Mouse (Mus musculus): ENCODE data around the gene Serpinf2.
"Not testable (repeated sequence)": the region's sequence is repeated elsewhere in the genome, so short reads cannot be mapped to it uniquely, and the experiment has no call there.

The Serpinf2 gene

GRCm38 (mm10) chr11:75424459-75424858, 14.9 kb downstream of the Serpinf2 start:
- no peak for DNase-seq

DNA sequence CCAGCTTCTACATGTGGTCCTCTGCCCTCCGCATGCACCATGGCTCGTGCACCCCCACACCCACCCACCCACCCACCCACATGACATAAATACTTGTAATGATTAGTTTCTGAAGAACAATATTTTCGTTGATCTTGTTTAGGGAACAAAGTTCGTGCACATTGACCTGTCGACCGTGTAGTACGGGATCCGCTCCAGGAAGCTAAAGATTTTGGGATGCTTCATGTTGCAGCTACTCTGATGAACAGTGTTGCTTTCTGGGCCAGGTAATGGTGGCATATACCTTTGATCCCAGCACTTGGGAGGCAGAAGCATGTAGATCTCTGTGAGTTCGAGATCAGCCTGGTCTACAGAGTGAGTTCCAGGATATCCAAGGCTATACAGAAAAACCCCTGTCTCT, 15.4 kb downstream of the Serpinf2 start:
- no peak for DNase-seq

DNA sequence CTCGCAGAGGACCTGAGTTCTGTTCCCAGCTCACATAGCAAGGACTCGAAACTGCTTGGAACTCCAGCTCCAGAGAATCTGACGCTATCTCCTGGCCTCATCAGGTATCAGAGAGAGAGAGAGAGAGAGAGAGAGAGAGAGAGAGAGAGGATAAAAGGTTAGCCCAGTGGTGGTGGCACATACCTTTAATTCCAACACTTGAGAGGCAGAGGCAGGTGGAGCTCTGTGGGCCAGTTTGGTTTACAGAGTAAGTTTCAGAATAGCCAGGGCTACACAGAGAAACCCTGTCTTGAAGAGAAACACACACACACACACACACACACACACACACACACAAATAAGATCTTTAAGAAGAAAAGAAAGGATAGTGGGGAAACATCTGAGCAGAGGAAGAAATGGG, 16.3 kb downstream of the Serpinf2 start:
- DNase-seq: no peak

- no peak for DNase-seq
These were observed 17.2 kb downstream of the Serpinf2 start, which contains the start of gene Serpinf1 for GRCm38 (mm10) chr11:75422013-75422792. Serpinf1 (minus strand) TSS chr11:75422701.

GRCm38 (mm10) chr11:75421375-75422012, 17.9 kb downstream of the Serpinf2 start:
- DNase-seq: no peak

- DNase-seq: no peak
These were observed 18.5 kb downstream of the Serpinf2 start for GRCm38 (mm10) chr11:75420810-75421374.

DNA sequence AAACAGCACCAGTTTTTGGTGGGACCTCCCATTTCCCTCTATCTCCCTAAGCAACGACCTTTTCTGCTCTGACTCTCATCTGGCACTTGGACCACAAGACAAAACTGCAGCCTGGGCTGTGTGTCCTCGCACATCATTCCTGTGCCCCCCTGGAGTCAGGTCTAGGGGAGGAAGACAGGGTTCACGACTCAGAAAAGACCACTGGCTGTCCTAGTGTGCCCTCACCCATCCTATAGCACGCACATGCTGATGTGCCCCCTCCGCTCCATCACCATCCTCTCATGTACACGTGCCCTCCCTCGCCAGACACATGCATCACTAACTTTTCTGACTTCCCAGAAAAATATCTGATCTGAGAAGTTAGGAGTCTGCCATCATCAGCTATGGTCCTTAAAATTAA, 19.4 kb downstream of the Serpinf2 start:
- no peak for DNase-seq

GRCm38 (mm10) chr11:75415994-75416393, 23.4 kb downstream of the Serpinf2 start:
- DNase-seq: no peak

DNA sequence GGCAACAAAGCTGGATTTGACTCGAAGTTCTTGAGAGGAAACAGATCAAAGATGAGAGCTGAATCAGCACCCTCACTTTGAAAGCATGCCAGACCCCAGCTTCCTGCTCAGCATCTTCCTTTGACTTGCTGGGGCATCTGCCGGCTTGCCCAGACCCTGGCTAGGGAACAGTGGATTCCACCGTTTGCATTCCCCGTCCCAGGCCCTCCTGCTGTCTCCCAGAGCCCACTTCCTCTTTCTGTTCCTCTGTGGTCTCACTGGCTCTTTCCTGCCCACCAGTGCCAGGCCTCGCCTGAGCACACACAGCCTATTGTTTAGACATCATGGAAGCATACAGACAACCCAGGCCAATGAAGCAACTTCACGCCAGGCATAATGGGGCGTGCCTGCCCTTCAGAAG, 24.3 kb downstream of the Serpinf2 start:
- DNase-seq: no peak

DNA sequence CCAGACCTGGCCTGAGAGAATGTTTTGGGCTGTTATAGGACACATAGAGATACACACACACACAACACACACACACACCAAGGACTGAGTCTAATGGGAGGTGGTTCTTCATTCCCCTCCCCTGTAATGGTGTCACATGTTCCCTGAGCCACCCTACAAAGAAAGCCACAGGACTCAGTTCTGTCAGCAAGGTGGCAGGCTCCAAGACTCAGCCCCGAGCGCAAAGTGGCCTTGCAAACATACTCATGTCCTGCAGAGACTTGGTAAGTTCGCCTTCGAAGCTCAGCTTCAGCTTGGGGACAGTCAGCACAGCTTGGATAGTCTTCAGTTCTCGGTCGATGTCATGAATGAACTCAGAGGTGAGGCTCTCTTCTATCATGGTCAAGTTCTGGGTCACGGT, 28.8 kb downstream of the Serpinf2 start:
- no peak for DNase-seq

DNA sequence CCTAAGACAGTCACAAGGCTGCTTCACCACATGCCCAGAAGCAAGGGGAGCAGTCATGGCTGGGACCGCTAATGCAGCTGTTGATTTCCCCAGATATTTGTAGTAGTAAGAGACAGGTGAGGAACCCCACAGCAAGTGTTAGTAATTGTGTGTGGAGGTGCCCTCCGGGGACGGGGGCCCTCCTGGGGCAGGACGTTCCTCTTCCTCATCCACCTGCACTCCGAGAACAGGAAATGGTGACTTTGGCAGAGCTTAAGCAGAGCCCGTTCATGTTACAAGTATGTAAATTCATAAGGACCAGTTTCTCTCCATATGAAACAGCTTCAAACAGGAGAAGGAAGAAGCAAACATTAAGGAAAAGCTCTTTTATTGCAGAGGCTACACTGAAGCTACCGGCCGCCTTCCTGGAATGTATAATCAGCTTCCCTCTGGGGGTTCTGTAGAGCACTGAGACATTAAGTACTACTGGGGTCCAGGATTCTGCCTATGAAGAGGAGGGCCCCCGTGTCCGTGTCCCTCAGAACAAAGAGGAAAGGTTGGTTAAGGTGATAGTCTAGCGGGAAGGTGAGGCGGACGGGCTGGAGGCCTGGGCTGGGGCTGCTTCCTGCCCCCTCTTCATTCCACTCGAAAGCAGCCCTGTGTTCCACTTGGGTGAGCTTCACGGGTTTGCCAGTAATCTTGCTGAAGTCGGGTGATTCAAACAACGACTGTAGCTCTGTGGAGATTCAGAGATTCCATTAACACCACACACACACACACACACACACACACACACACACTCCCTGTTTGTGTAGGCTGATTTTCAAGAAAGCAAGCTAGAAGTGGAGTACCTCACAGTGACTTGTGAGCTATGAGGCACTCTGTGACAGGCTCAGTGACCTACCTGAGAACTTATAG, 29.5 kb downstream of the Serpinf2 start:
- DNase-seq: no peak

DNA sequence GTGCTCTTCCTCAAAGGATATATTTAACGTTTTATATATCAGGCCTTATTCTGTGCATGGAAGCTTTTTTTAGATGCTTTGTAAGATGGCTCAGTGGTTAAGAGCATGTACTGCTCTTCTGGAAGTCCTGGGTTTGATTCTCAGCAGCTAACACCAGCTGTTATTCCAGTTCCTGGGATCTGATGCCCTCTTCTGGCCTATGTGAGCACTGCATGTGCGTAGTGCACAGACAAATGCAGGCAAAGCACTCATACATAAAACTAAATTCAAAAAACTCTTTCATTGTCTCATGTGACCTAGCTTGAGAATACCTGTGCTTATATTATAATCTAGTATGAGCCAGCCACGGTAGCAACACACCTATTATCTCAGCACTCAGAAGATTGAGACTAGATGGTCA, 32.5 kb downstream of the Serpinf2 start:
- DNase-seq: no peak

- no peak for DNase-seq
These were observed 33.3 kb downstream of the Serpinf2 start for GRCm38 (mm10) chr11:75406104-75406503.

DNA sequence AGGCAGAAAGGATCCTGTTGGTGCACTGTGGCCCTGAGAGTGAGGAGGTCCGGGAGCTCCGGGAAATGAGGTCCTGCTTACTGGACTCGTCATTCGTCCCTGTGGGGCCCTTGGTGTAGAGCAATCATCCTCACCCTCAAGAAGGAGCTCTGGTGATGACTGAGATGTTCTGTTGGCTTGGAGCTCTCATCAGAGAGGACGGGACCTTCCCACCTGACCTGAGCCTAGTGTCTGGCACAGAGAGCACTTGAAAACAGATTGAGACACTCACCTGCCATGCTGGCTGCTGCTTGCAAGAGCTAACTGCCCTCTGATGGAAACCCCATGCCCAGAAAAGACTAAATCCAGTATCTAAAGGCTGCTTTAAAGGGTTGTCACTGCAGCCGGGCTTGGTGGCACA, 34.6 kb downstream of the Serpinf2 start:
- DNase-seq: peak; percentile 37

- DNase-seq: no peak
These were observed 35.9 kb downstream of the Serpinf2 start for GRCm38 (mm10) chr11:75403301-75404052.

DNA sequence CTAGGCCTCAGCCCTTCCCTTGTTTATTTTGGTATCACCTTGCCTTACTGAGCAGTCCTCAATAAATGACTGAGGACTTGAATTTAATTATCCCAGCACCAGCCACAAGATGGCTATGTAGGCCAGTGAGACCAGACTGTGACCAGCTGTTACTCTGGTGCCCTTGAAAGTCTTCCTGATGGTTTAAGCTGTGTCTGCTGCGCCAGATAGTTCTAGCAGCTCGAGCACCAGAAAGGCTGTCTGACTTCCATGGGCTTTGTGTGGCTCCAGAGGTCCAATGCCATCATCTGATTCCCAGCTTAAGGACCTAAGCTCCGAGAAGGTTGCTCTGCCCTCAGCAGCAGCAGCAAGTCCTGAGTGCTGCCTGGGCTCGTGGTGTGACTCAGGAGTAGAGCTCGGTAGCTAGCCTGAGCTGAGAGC, 37.1 kb downstream of the Serpinf2 start:
- peak; percentile 25 for DNase-seq

DNA sequence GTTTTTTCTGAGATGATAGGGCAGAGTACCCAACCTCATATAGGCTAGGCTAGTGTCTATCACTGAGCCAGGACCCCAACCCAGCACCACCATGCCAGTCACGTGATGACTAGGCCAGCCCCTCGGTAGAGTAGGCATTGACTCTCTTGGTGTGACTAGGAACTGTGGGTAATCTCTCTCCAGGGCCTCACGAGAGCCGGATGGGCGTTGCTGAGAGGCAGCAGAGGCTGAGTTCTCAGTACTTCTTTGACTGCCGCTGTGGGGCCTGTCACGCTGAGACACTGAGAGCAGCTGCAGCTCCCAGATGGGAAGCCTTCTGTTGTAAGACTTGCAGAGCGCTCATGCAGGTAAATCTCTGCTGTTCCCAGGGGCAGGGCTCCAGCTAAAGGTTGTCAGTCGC, 39.3 kb downstream of the Serpinf2 start:
- peak; percentile 43 for DNase-seq

DNA sequence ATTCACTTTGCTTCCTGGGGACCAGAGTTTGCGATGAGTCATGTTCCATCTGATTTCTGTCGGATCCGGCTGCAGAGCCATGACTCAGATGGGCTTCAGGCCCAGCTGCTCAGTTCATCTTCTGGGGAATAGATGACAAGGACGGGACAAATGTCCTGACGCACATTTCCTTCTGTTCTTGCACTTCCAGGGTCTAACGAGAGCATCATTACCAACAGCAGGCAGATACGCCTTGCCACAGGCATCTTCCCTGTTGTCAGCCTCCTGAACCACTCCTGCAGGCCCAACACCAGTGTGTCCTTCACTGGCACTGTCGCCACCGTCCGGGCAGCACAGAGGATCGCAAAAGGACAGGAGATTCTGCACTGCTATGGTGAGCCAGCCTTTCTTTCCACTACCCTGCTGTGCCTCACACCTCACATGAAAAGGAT, 40.0 kb downstream of the Serpinf2 start:
- DNase-seq: peak; percentile 52

DNA sequence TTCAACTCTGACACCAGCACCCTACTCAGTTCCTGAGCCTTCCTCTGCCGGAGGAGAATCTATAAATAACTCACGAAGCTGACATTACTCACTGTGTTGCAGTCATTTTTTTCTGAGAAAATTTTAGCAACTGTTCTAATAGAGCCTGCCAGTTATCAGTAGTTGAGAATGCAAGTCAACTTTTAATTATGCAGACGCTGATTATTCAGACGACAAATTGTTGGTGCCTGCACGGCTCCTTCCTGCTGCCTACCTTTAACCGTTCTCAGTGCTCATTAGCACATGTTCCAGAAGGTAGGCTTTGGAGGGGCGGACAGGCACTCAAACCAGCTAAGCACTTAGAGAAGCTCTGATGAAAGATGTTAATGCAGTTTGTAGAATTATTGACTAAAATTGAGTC, 41.9 kb downstream of the Serpinf2 start:
- DNase-seq: no peak

DNA sequence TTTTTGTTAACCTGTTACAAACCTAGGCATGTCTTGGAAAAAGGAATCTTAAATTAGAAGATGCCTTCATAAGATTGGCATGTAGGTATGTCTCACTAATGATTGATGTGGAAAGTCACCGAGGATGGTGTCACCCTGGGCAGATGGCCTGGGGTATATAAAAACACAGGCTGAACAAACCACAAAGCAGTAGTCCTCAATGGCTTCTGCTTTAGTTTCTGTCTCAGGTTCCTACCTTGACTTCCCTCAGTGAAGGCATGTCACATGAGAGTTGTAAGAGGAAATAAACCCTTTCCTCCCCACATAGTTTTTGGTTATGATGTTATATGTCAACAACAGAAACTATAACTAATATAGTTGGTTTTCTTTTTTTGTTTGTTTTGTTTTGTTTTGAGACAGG, 43.8 kb downstream of the Serpinf2 start:
- no peak for DNase-seq

GRCm38 (mm10) chr11:75383529-75383928, 55.9 kb downstream of the Serpinf2 start:
- not testable (repeated sequence) for DNase-seq
